Mouse (Mus musculus) C2C12 (cell line): Measurements from ENCODE around the gene Atcay.

Experiments
- CTCF ChIP-seq: IDR thresholded peaks from one replicate; pipeline ENCODE4 v1.5.1; 2011; ENCODE audit not compliant: control insufficient read depth, insufficient read depth, insufficient read length
- MAX ChIP-seq: IDR thresholded peaks from one replicate; pipeline ENCODE4 v1.6.1; 2011; ENCODE audit warnings: mild to moderate bottlenecking, control low read depth
- USF1 ChIP-seq: IDR thresholded peaks from one replicate; pipeline ENCODE4 v1.6.1; 2011; ENCODE audit warnings: low read depth, mild to moderate bottlenecking, control low read depth, moderate library complexity

- TF ChIP-seq CTCF = no peak
- no peak for TF ChIP-seq MAX
- no peak for TF ChIP-seq USF1
Measured at GRCm38 (mm10) chr10:81200141-81200540, 30.5 kb downstream of the Atcay start.
